Mouse (Mus musculus): ENCODE results near the gene Esr1. TPM values are rescaled to one million over a fixed set of nuclear protein-coding genes. Genes with fewer than 3 reads are reported as not detected.

Esr1 gene
- polyA plus RNA-seq, 1 experiment from 2014 or later: 0.12 TPM

GRCm38 (mm10) chr10:4787003-4787628 lies 175.7 kb downstream of the Esr1 start:
- H3K9ac ChIP-seq (replicated peaks): no peak overlapping the region
- H3K27ac ChIP-seq: no peak overlapping the region
- no peak overlapping the region for H3K4me3 ChIP-seq (replicated peaks)
- WGBS: 92% methylated on average over 5 of the region's 5 CpGs
- no peaks in the 10 kb centered on the region for H3K4me1 ChIP-seq (replicated peaks)
- no peaks in the 10 kb centered on the region for H3K27me3 ChIP-seq
- no peak for ATAC-seq
- H3K36me3 ChIP-seq: no peaks in the 10 kb centered on the region
- no peak overlapping the region for H3K4me2 ChIP-seq (replicated peaks)
- H3K9me3 ChIP-seq: no peaks in the 10 kb centered on the region

GRCm38 (mm10) chr10:4798268-4798808 lies 186.9 kb downstream of the Esr1 start:
- 75% methylated on average over 3 of the region's 3 CpGs for WGBS
- ATAC-seq: no peak

GRCm38 (mm10) chr10:4824366-4824765 lies 213.0 kb downstream of the Esr1 start:
- no peak overlapping the region for H3K27ac ChIP-seq
- no peak overlapping the region for H3K9ac ChIP-seq (replicated peaks)
- no peaks in the 10 kb centered on the region for H3K36me3 ChIP-seq
- no peaks in the 10 kb centered on the region for H3K4me1 ChIP-seq (replicated peaks)
- H3K9me3 ChIP-seq: no peaks in the 10 kb centered on the region
- no peak overlapping the region for H3K4me3 ChIP-seq (replicated peaks)
- H3K4me2 ChIP-seq (replicated peaks): no peak overlapping the region
- H3K27me3 ChIP-seq: no peaks in the 10 kb centered on the region
- 86% methylated on average over 5 of the region's 5 CpGs for WGBS
- ATAC-seq: no peak

More at GRCm38 (mm10) chr10:4798268-4798808, 186.9 kb downstream of the Esr1 start:
- no peak overlapping the region for H3K4me2 ChIP-seq (replicated peaks)
- H3K27ac ChIP-seq: no peak overlapping the region
- H3K4me3 ChIP-seq (replicated peaks): no peak overlapping the region
- H3K4me1 ChIP-seq (replicated peaks): no peaks in the 10 kb centered on the region
- H3K36me3 ChIP-seq: no peaks in the 10 kb centered on the region
- H3K27me3 ChIP-seq: no peaks in the 10 kb centered on the region
- H3K9me3 ChIP-seq: no peaks in the 10 kb centered on the region
- no peak overlapping the region for H3K9ac ChIP-seq (replicated peaks)

- Histone ChIP-seq H3K36me3 (no peaks in the 10 kb centered on the region), H3K27me3 (no peaks in the 10 kb centered on the region), H3K4me1 (replicated peaks) (no peaks in the 10 kb centered on the region), H3K4me3 (replicated peaks) (no peak overlapping the region), H3K9me3 (no peaks in the 10 kb centered on the region), H3K4me2 (replicated peaks) (no peak overlapping the region), H3K27ac (no peak overlapping the region), H3K9ac (replicated peaks) (no peak overlapping the region)
- 90% methylated on average over 6 of the region's 6 CpGs for WGBS
- no peak for ATAC-seq
Measured at GRCm38 (mm10) chr10:4830592-4830991, 219.2 kb downstream of the Esr1 start.

GRCm38 (mm10) chr10:4838099-4838498 lies 226.7 kb downstream of the Esr1 start:
- no peak overlapping the region for H3K9ac ChIP-seq (replicated peaks)
- no peak overlapping the region for H3K4me3 ChIP-seq (replicated peaks)
- no peaks in the 10 kb centered on the region for H3K9me3 ChIP-seq
- 92% methylated on average over 4 of the region's 4 CpGs for WGBS
- no peaks in the 10 kb centered on the region for H3K27me3 ChIP-seq
- no peak for ATAC-seq
- no peaks in the 10 kb centered on the region for H3K4me1 ChIP-seq (replicated peaks)
- H3K27ac ChIP-seq: no peak overlapping the region
- H3K36me3 ChIP-seq: no peaks in the 10 kb centered on the region
- H3K4me2 ChIP-seq (replicated peaks): no peak overlapping the region

- no peak overlapping the region for H3K4me2 ChIP-seq (replicated peaks)
- H3K9me3 ChIP-seq: no peaks in the 10 kb centered on the region
- no peak for ATAC-seq
- H3K36me3 ChIP-seq: no peaks in the 10 kb centered on the region
- H3K27me3 ChIP-seq: no peaks in the 10 kb centered on the region
- H3K4me1 ChIP-seq (replicated peaks): no peaks in the 10 kb centered on the region
- H3K9ac ChIP-seq (replicated peaks): no peak overlapping the region
- H3K4me3 ChIP-seq (replicated peaks): no peak overlapping the region
- H3K27ac ChIP-seq: no peak overlapping the region
Measured at GRCm38 (mm10) chr10:4841039-4841438, 229.6 kb downstream of the Esr1 start.

- WGBS: 80% methylated on average over 2 of the region's 2 CpGs
- ATAC-seq: 0 out of 2 replicates have a peak, but pooled peaks have one; percentile 48
Measured at GRCm38 (mm10) chr10:4847523-4847922, 236.1 kb downstream of the Esr1 start.

GRCm38 (mm10) chr10:4849881-4850280 lies 238.5 kb downstream of the Esr1 start:
- Histone ChIP-seq H3K4me2 (replicated peaks) (no peak overlapping the region), H3K27me3 (no peaks in the 10 kb centered on the region), H3K9me3 (no peaks in the 10 kb centered on the region), H3K36me3 (no peaks in the 10 kb centered on the region), H3K27ac (no peak overlapping the region), H3K4me1 (replicated peaks) (no peaks in the 10 kb centered on the region), H3K4me3 (replicated peaks) (no peak overlapping the region), H3K9ac (replicated peaks) (no peak overlapping the region)
- 88% methylated on average over 3 of the region's 3 CpGs for WGBS
- no peak for ATAC-seq

More at GRCm38 (mm10) chr10:4847523-4847922, 236.1 kb downstream of the Esr1 start:
- Histone ChIP-seq H3K36me3 (no peaks in the 10 kb centered on the region), H3K9ac (replicated peaks) (no peak overlapping the region), H3K4me1 (replicated peaks) (no peaks in the 10 kb centered on the region), H3K4me3 (replicated peaks) (no peak overlapping the region), H3K27me3 (no peaks in the 10 kb centered on the region), H3K9me3 (no peaks in the 10 kb centered on the region), H3K4me2 (replicated peaks) (no peak overlapping the region), H3K27ac (no peak overlapping the region)

- H3K36me3 ChIP-seq: no peaks in the 10 kb centered on the region
- no peaks in the 10 kb centered on the region for H3K27me3 ChIP-seq
- H3K4me3 ChIP-seq (replicated peaks): no peak overlapping the region
- no peak for ATAC-seq
- H3K9me3 ChIP-seq: peaks cover 10% of the 10 kb centered on the region; the same call in 1 of the 2 replicates
- no peak overlapping the region for H3K27ac ChIP-seq
- 14% methylated on average over 8 of the region's 8 CpGs for WGBS
- H3K4me1 ChIP-seq (replicated peaks): peaks cover 6% of the 10 kb centered on the region; the same call in 1 of the 2 replicates
- H3K4me2 ChIP-seq (replicated peaks): no peak overlapping the region
- no peak overlapping the region for H3K9ac ChIP-seq (replicated peaks)
Measured at GRCm38 (mm10) chr10:4875076-4875737, 263.8 kb downstream of the Esr1 start.

- H3K27ac ChIP-seq: no peak overlapping the region
- H3K4me1 ChIP-seq (replicated peaks): no peaks in the 10 kb centered on the region
- ATAC-seq: no peak
- no peaks in the 10 kb centered on the region for H3K27me3 ChIP-seq
- peaks cover 10% of the 10 kb centered on the region; the same call in 1 of the 2 replicates for H3K9me3 ChIP-seq
- no peak overlapping the region for H3K9ac ChIP-seq (replicated peaks)
- H3K36me3 ChIP-seq: no peaks in the 10 kb centered on the region
- H3K4me3 ChIP-seq (replicated peaks): no peak overlapping the region
- 91% methylated on average over 1 of the region's 1 CpGs for WGBS
- no peak overlapping the region for H3K4me2 ChIP-seq (replicated peaks)
Measured at GRCm38 (mm10) chr10:4881391-4881790, 270.0 kb downstream of the Esr1 start.

- H3K4me1 ChIP-seq (replicated peaks): no peaks in the 10 kb centered on the region
- H3K9ac ChIP-seq (replicated peaks): no peak overlapping the region
- no peak for ATAC-seq
- H3K27ac ChIP-seq: no peak overlapping the region
- no peaks in the 10 kb centered on the region for H3K27me3 ChIP-seq
- H3K4me2 ChIP-seq (replicated peaks): no peak overlapping the region
- H3K9me3 ChIP-seq: no peaks in the 10 kb centered on the region
- WGBS: 78% methylated on average over 3 of the region's 3 CpGs
- H3K36me3 ChIP-seq: no peaks in the 10 kb centered on the region
- H3K4me3 ChIP-seq (replicated peaks): no peak overlapping the region
Measured at GRCm38 (mm10) chr10:4885506-4885905, 274.1 kb downstream of the Esr1 start.

GRCm38 (mm10) chr10:4885961-4886360 lies 274.6 kb downstream of the Esr1 start:
- no peaks in the 10 kb centered on the region for H3K9me3 ChIP-seq
- no peak overlapping the region for H3K4me2 ChIP-seq (replicated peaks)
- H3K4me1 ChIP-seq (replicated peaks): no peaks in the 10 kb centered on the region
- 84% methylated on average over 8 of the region's 8 CpGs for WGBS
- no peak for ATAC-seq
- no peaks in the 10 kb centered on the region for H3K36me3 ChIP-seq
- H3K27ac ChIP-seq: no peak overlapping the region
- H3K4me3 ChIP-seq (replicated peaks): no peak overlapping the region
- H3K9ac ChIP-seq (replicated peaks): no peak overlapping the region
- no peaks in the 10 kb centered on the region for H3K27me3 ChIP-seq

All from midbrain, embryonic 13.5 days (tissue).